Comparison of ENCODE assay signal across 19 mouse cellular contexts in genomic region chr2:102103955-102104354, GRCm38 (mm10).
A peak's percentile ranks its signal among the peaks of the same experiment; 100 is the strongest.
DNase-seq lines count a peak whose midpoint lies in the region; TF ChIP-seq lines count a peak whose summit lies in the region.
"Had no signal": no experiment of that assay in that cellular context is flagged by ENCODE, and none has a peak within 500 bp of the region (broad histone marks: within the 10 kb centered on the region; RNA-seq: fewer than 3 reads in every experiment).

No protein-coding gene starts in this region.

- peak overlapping the region; percentile 84 for H3K27ac ChIP-seq in layer of hippocampus, adult 2 months
- H3K27ac ChIP-seq: forebrain, embryonic 10.5 days; heart, embryonic 15.5 days; hindbrain, embryonic 15.5 days; intestine, embryonic 15.5 days; macrophage had no signal

- TF ChIP-seq CTCF in layer of hippocampus, adult 2 months (conservative IDR thresholded peaks at IDR 0.05) = no peak

- H3K4me3 ChIP-seq in layer of hippocampus, adult 2 months = no peak overlapping the region
- H3K4me3 ChIP-seq: forebrain, embryonic 10.5 days; heart, embryonic 15.5 days; hindbrain, embryonic 15.5 days; intestine, embryonic 15.5 days had no signal

- peak; percentile 64 to 76 for DNase-seq in layer of hippocampus, adult 2 months (ENCODE audit: low spot score in 2 of 2)
- DNase-seq in layer of hippocampus, postnatal 10 days (ENCODE audit: low spot score in 2 of 2) = no peak
- DNase-seq in frontal cortex, postnatal 14 days (ENCODE audit: low spot score in 2 of 2) = peak; percentile 42 to 43
- DNase-seq in layer of hippocampus, postnatal 36 days = peak; percentile 57 to 76
- peak; percentile 64 to 65 for DNase-seq in right cerebral cortex, postnatal 10 days (ENCODE audit: low spot score in 2 of 2)
- DNase-seq in ovary, postnatal 14 days (ENCODE audit: low spot score) = no peak
- DNase-seq in lung, postnatal 36 days = no peak
- DNase-seq: adrenal gland, adult 2 months; cerebellum, postnatal 10 days; forebrain, postnatal 0 days; gastrocnemius, postnatal 25 days; heart, postnatal 4 days; kidney, postnatal 36 days; thymus, postnatal 14 days had no signal

Comparison
In these comparisons a context has a peak if more than half of its experiments do, and no peak if none do; other contexts are left out.
1. DNase-seq: peak in layer of hippocampus, adult 2 months (2 of 2), frontal cortex, postnatal 14 days (2 of 2), layer of hippocampus, postnatal 36 days (2 of 2) and right cerebral cortex, postnatal 10 days (2 of 2); none in layer of hippocampus, postnatal 10 days (0 of 2), ovary, postnatal 14 days (single experiment) and lung, postnatal 36 days (single experiment).